Mouse (Mus musculus) naive thymus-derived CD4-positive, alpha-beta T cell, adult 2 months (primary cell): ENCODE measurements at regions not wholly inside any gene's neighbourhood (a gene's known extent, or its start where the extent isn't known, plus 50 kb on each side); places are given as distances from the start of the nearest gene placed in this dataset.

Experiments used
- DNase-seq: peaks from one replicate; pipeline ENCODE4 v3.0.0-alpha.2; 2011; ENCODE audit warnings: low read depth

GRCm38 (mm10) chr5:73729646-73730045, 78.5 kb downstream of the Spata18 start:
- no peak for DNase-seq

DNA sequence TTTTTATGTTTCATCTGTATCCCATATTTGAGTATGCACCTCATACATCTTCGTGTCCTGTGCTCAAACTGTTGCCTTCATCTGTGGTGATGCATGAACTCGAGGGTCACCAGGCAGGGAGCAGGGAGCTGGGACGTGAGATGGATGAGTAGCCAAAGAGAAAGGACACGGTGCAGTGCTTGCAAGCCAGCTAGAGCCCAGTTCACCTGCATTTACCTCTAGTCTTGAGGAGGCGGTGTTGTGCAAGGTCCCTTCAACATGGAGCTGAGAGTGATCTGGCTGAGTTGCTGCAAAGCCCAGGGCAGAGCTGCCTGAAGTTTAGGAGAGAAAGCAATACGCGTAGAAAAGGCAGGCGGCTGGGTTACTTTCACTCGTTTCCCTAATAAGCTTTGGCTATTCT, 80.2 kb downstream of the Spata18 start:
- DNase-seq = no peak

GRCm38 (mm10) chr5:73731991-73732565, 80.9 kb downstream of the Spata18 start:
- DNase-seq = no peak

DNA sequence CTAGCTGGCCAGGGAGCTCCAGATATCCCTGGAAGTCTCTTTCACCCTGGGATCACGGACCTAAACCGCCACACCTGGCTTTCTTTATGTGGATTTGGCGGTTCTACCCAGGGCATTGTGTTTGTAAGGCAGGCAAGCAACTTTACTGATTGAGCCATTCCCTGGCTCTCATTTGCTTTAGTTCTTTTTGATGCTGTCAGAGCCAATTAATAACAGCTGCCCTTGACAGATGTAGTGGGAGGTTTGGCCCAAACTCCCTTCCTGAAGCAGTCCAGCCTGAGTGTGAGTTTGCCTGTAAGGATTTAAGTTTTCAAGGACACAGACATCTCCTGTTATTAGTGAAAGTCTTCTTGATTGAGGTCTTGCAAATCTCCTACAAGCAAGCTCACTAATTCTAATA, 89.6 kb downstream of the Spata18 start:
- no peak for DNase-seq

DNA sequence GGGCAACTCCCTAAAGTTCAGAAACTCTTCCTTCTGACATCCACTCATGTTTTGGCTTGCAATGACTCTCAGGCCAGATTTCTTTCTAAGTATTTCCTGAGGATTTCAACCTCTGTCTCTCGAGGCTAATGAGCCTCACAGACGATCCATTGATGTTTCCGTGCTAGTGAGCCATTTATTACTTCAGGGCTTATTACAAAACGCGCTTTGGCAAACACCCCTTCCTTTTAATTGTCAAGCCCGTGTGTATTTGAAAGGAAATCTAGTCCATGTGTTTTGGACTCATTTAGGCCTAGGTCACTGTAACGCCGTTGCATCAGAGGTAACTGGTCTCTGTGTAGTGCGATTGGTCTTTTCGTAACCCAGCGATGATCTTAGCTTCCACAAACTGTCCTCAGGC, 90.3 kb downstream of the Spata18 start:
- DNase-seq = no peak

DNA sequence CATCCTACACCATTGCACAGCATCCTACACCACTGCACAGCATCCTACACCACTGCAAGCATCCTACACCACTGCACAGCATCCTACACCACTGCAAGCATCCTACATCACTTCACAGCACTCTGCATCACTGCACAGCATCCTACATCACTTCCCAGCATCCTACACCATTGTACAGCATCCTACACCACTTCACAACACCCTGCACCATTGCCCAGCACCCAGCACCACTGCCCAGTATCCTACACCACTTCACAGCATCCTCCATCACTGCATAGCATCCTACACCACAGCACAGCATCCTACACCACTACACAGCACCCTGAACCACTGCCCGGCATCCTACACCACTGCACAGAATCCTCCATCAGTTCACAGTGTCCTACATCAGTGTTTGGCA, 92.8 kb downstream of the Spata18 start:
- no peak for DNase-seq

DNA sequence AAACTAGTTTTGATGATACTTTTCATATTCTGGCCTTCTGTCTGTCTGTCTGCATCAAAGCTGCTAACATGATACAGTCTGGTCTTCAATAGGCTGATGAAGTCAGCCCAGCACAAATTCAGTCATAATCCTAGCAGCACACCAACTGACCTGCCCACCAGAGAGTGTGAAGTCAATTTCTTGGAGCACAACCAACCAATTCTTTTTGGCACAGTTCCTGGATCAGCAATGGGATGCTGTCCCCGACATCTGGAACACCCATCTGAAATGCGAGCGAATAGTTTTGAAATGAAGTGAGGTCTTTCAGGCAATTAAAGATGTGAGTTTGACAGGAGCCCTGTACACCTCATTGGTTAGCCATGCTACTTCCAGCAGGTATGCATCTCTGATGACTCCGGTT, 98.6 kb downstream of the Spata18 start:
- no peak for DNase-seq

- no peak for DNase-seq
These were observed 101.1 kb downstream of the Spata18 start for GRCm38 (mm10) chr5:73752225-73752644.

GRCm38 (mm10) chr5:73753827-73754226, 102.6 kb downstream of the Spata18 start:
- no peak for DNase-seq

DNA sequence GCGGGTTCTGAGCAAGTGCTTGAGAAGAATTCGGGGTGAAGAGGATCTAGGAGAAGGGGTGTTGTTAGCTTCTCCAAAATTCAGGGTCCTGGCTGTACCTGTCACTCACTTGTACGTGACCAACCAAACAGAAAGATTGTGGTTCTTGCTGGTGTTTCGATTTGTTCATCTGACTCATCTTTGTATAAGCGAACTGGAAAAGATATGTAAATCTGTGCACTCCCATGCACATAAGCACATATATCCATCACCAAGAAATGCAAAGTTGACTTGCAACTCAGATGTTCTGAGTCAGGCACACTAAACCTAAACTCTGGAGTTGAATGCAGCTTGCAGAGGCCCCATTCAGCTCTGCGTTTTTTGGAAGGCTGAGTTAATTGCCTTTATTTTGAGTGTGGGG, 107.4 kb downstream of the Spata18 start:
- no peak for DNase-seq

GRCm38 (mm10) chr5:73761236-73761635, 110.1 kb downstream of the Spata18 start:
- no peak for DNase-seq

DNA sequence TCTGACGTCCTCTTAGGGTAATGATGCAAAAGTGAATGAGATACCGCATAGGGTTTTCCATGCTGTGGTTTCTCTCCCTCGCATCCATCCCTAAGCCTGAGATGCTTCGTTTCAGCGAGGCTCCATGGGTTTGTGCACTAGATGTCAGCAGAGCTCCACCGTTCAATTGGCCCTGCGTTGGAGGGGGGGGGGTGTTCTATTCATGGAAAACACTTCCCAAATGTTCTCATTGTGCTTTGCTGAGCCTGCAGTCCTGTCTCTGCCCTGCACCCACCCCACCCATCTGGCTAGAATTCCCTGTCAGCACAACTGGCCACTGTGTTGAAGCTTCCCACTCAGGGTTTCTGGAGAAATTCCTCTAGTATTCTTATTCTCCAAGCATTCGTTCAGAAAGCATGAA, 110.5 kb downstream of the Spata18 start:
- DNase-seq = no peak

DNA sequence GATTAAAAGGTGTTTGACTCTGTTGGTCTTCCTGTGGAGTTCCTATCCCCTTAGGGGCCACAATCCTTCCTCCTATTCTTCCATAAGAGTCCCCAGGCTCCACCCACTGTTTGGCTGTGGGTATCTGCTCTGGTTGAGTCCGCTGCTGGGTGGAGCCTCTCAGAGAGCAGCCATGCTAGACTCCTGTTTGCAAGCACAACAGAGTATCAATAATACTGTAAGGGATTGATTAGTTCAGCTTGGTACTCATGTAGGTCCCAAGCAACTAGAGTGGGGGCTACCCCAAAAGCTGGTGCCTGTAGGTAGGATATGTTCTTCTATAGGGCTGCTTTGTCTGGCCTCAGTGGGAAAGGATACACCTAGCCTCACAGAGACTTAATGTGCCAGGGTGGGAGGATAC, 113.0 kb downstream of the Spata18 start:
- no peak for DNase-seq

DNA sequence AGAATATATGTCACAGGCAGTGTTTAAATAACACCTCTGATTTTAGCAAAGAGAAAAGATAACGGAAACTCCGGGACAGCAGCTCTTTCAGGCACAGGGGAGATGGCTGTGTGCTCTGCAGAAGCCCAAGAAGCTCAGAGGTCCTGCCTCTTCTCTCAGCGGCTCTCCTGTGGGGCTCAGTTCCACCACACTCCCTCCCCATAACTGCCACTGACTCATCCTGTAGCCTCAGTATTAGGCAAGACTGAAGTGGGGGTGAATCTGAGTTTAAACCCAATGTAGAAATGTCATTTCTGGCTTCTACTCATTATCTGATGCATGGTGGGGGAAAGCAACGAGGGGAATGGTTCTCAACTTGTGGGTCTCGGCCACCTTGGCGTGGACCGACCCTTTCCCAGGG, 114.3 kb downstream of the Spata18 start:
- DNase-seq = no peak

- no peak for DNase-seq
These were observed 117.1 kb downstream of the Spata18 start for GRCm38 (mm10) chr5:73768253-73768652.

GRCm38 (mm10) chr5:73775775-73776548, 124.8 kb downstream of the Spata18 start:
- DNase-seq = no peak

- no peak for DNase-seq
These were observed 126.2 kb downstream of the Spata18 start for GRCm38 (mm10) chr5:73777282-73777921.

GRCm38 (mm10) chr5:73781190-73781940, 130.2 kb downstream of the Spata18 start:
- DNase-seq = no peak

DNA sequence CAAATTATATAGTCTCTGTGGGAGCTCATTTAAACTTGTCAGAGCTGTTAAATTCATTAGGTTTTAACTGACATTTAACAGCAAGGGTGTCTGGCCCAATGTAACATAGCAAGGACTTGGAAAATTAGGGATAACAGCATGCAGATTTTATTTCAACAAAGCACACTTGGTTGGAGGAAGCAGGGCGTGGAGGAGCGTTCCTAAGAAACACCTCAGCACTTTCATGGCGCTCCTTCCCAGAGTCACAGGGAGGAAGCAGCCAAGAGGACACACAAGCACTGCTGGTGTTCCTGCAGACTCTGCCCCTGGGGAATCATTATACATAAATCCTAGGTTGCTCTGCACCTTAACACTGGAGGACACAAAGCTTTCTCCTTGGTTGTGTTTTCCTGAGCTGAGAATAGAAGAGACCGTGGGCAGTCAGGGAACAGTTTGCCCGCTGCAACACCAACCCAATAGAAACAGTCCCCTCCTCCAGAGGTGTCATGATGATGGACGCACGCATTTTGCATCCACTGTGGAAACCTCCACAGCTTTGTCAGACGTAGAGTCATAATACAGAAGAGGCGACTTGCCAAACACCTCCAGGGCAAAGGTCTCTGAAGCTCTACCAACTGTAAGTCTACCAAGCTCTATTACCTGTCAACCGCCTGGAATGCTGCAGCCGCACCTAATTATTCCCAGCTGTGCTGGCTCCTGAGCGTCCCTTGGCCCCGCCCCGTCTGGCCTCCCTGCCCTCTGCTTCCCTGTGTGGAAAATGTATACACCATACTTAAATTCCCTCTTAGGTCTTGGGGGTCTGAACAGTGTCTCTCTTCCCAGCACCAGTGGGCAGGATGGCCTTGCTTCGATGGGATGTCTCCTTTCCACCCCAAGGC, 131.3 kb downstream of the Spata18 start:
- DNase-seq = no peak

GRCm38 (mm10) chr5:73787275-73787674, 136.1 kb downstream of the Spata18 start:
- DNase-seq = no peak

DNA sequence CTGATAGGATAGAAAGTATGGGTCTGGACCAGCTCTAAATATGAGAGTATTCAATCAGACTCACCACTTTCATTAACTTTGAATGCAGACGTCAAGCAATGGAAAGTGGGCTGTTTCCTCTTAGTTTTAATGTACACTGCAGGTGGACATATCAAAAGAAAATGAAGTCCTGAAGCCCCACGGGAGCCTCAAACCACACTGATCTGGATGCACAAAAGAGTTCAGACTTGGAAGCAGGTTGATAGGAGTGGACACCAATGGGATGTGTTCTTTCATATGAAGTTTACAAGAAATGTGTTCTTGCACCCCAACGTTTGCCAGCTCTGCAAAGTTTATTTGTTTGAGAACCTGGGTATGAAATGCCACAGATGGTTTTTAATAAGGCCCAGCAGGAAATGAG, 141.0 kb downstream of the Spata18 start:
- no peak for DNase-seq

GRCm38 (mm10) chr5:73796201-73796600, 145.0 kb downstream of the Spata18 start:
- no peak for DNase-seq
